Mouse (Mus musculus): Measurements from ENCODE around the gene Gm3336.

GRCm38 (mm10) chr8:70741661-70742060, 23.3 kb downstream of the Gm3336 start:
- TF ChIP-seq POLR2A (IDR thresholded peaks at IDR 0.05; ENCODE audit: borderline replicate concordance, extremely low read depth, low read depth, low read length) (no peak), CTCF (IDR thresholded peaks at IDR 0.05; ENCODE audit: insufficient read depth, low read length) (no peak)

All from lung, adult 2 months (tissue).